22 mouse cellular contexts compared by ENCODE assay signal in genomic region chr3:129845868-129846267, GRCm38 (mm10). TPM values are rescaled to one million over a fixed set of nuclear protein-coding genes. Genes with fewer than 3 reads are reported as not detected.
"Had no signal": no experiment of that assay in that cellular context is flagged by ENCODE, and none has a peak within 500 bp of the region (broad histone marks: within the 10 kb centered on the region; RNA-seq: fewer than 3 reads in every experiment).

No protein-coding gene starts in this region.

- H3K36me3 ChIP-seq: midbrain, embryonic 13.5 days; midbrain, embryonic 15.5 days; neural tube, embryonic 12.5 days; stomach, embryonic 15.5 days had no signal

- H3K4me2 ChIP-seq: lung, embryonic 14.5 days; midbrain, embryonic 11.5 days; midbrain, embryonic 13.5 days; midbrain, embryonic 15.5 days; neural tube, embryonic 12.5 days; stomach, embryonic 15.5 days had no signal

- H3K4me1 ChIP-seq: midbrain, embryonic 13.5 days; midbrain, embryonic 15.5 days; neural tube, embryonic 12.5 days; stomach, embryonic 15.5 days had no signal

- H3K4me3 ChIP-seq: megakaryocyte, embryonic 14.5 days; midbrain, embryonic 13.5 days; midbrain, embryonic 15.5 days; neural tube, embryonic 12.5 days; stomach, embryonic 15.5 days had no signal

- H3K27me3 ChIP-seq: midbrain, embryonic 13.5 days; midbrain, embryonic 15.5 days; neural tube, embryonic 12.5 days; stomach, embryonic 15.5 days had no signal

- H3K9ac ChIP-seq: lung, embryonic 14.5 days; midbrain, embryonic 13.5 days; midbrain, embryonic 15.5 days; neural tube, embryonic 12.5 days; stomach, embryonic 15.5 days had no signal

- H3K27ac ChIP-seq: midbrain, embryonic 13.5 days; midbrain, embryonic 15.5 days; neural tube, embryonic 12.5 days; stomach, embryonic 15.5 days; stomach, postnatal 0 days had no signal

- DNase-seq: lung, adult 18-20 months; lung, embryonic 14.5 days; lung, postnatal 10 days; lung, postnatal 4 days; right cerebral cortex, postnatal 14 days; thymus, adult 2 months; thymus, postnatal 25 days; thymus, postnatal 4 days had no signal

- ATAC-seq: midbrain, embryonic 13.5 days; midbrain, embryonic 15.5 days had no signal

- H3K9me3 ChIP-seq: megakaryocyte, embryonic 14.5 days; midbrain, embryonic 13.5 days; midbrain, embryonic 15.5 days; neural tube, embryonic 12.5 days; stomach, embryonic 15.5 days had no signal

RNA-seq across cellular contexts. Expression of gene Cfi, which starts 10.2 kb away (rescaled TPM):
- total RNA-seq: monocyte, adult 5-6 weeks; neutrophil, adult 5-6 weeks had no signal
- polyA plus RNA-seq: spleen, adult 2 months had no signal

RNA-seq across cellular contexts. Expression of gene Rrh, which starts 23.5 kb away (rescaled TPM):
- polyA plus RNA-seq: lung, embryonic 16.5 days; neural tube, embryonic 12.5 days had no signal

RNA-seq across cellular contexts. Expression of gene Lrit3, which starts 42.0 kb away (rescaled TPM):
- total RNA-seq: midbrain, postnatal 0 days; monocyte, adult 5-6 weeks; neutrophil, adult 5-6 weeks had no signal
- polyA plus RNA-seq: lung, embryonic 14.5 days; lung, embryonic 16.5 days; midbrain, embryonic 11.5 days; midbrain, embryonic 13.5 days; midbrain, embryonic 15.5 days; midbrain, postnatal 0 days; neural tube, embryonic 12.5 days; neural tube, embryonic 14.5 days; spleen, adult 2 months; stomach, embryonic 15.5 days; testis, adult 2 months had no signal
